Comparison of ENCODE assay signal across 14 mouse cellular contexts in genomic region chr4:95138676-95139075, GRCm38 (mm10).
"Had no signal": no experiment of that assay in that cellular context is flagged by ENCODE, and none has a peak within 500 bp of the region (broad histone marks: within the 10 kb centered on the region; RNA-seq: fewer than 3 reads in every experiment).

No protein-coding gene starts in this region.

- H3K27ac ChIP-seq: left cerebral cortex, adult 2 months; liver, embryonic 13.5 days; midbrain, embryonic 13.5 days; stomach, embryonic 15.5 days had no signal

- H3K36me3 ChIP-seq: limb, embryonic 12.5 days; liver, embryonic 13.5 days; midbrain, embryonic 13.5 days; stomach, embryonic 15.5 days had no signal

- H3K9ac ChIP-seq: limb, embryonic 12.5 days; liver, embryonic 13.5 days; liver, postnatal 0 days; midbrain, embryonic 13.5 days; stomach, embryonic 15.5 days had no signal

- H3K4me2 ChIP-seq: limb, embryonic 12.5 days; liver, embryonic 13.5 days; midbrain, embryonic 13.5 days; stomach, embryonic 15.5 days had no signal

- H3K4me3 ChIP-seq: left cerebral cortex, adult 2 months; limb, embryonic 12.5 days; liver, embryonic 13.5 days; midbrain, embryonic 13.5 days; stomach, embryonic 15.5 days had no signal

- H3K9me3 ChIP-seq: limb, embryonic 12.5 days; liver, embryonic 13.5 days; midbrain, embryonic 13.5 days; stomach, embryonic 15.5 days had no signal

- H3K27me3 ChIP-seq: limb, embryonic 12.5 days; stomach, embryonic 15.5 days had no signal

- DNase-seq: kidney, adult 2 months; kidney, postnatal 36 days; liver; liver, embryonic 13.5 days; liver, postnatal 0 days; lung, postnatal 36 days; right cerebral cortex, postnatal 14 days; thymus, adult 2 months; thymus, postnatal 25 days had no signal

- ATAC-seq: inflammation-experienced regulatory T-cells, adult 6 months; liver, postnatal 0 days had no signal
